Mouse (Mus musculus) skeletal muscle tissue, adult 2 months (tissue): ENCODE results near the gene Gm20388.

Experiments
- DNase-seq: peaks from one replicate; pipeline ENCODE4 v3.0.0-alpha.2; 2012; ENCODE audit warnings: low read depth, low spot score

The Gm20388 gene

DNA sequence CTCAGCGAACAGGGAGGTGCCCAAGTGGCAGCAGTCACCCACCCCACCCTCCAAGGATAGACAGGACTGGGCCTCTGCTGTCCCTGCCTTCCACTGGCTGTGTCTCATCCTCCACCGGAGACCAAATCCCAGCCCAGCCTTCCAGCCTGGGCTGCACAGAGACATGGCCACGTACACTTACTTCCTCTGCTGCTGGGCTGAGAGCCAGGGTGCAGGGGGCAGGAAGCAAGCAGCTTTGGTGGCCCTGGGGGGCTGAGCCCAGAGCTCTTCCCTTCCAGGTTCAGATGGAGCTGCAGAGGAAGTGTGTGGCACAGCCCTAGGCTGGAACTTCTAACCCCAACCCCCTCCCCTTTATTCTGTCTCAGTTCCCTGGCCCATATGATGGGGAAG is 2420.5 kb downstream of the Gm20388 start:
- DNase-seq = no peak

DNA sequence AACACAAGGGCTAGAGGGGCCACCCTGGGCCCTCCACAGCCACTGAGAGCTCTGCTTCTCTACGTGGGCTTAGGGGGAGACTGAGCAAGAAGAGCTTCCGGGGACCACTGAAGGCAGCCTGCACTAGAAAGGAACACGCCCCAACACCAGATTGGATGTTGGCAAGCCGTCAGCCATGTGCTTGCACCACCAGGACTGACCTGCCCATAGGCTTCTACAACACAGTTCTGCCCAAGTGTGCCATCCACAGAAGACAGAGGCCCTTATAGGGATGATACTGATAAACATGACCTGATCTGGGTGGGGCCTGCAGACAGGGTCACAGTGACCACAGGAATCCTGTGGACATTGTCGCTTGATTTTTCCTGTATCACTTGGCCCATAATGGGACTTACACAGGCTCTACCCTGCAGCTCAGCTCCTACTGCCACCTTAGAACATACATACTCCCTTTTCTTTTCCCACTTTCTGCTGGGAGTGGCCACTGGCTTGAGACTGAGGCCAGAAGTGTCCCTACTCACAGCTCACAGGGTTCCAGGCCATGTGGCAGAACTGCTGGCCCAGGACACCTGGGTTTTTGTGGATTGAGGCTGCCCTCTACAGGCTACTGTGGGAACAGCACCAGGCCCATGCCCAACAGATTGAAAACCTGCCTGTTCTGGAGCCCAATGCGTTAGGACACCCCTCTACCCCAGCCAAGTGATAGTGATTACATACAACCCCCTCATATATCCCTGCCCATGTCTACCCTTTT is 2422.3 kb downstream of the Gm20388 start:
- peak; percentile 70 for DNase-seq

DNA sequence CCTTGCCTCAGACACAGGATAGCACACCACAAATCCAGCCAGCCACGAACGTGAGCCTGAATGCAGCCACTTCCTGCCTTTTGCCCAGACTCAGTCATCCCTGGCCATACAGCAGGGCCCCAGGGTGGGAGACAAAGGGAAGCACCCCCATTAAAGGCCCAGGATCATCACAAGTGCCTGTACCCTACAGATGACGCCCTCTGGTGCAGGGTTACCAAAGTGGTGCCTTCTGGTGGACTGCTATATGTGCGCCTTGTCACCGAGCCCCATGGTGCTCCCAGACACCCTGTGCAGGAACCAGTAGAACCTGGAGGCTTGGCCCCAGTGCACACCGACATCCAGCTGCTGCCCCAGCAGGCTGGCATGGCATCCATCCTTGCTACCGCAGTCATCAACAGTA is 2422.9 kb downstream of the Gm20388 start:
- DNase-seq = no peak

DNA sequence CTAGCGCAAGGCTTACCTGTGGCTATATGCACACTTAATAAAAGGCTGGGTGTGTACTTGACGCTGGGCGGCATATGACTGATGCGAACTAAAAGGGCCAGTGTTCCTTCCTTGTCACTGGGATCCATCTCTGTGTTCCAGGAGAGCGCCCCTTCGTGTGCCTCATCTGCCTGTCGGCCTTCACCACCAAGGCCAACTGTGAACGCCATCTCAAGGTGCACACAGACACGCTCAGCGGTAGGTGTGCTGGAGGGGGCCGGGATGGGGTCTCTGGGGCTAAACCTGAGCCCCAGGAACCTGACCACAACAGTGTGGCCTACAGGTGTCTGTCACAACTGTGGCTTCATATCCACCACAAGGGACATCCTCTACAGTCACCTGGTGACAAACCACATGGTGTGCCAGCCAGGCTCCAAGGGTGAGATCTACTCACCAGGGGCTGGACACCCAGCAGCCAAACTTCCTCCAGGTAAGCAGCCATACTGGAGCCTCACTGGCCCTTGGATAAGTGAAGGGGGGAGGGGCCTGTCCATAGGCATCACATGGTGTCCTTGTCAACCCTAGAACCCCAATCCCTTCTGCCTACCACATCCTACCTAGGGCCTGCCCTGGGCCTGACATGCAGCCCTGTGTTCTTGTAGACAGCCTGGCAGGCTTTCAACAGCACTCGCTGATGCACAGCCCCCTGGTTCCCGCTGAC is 2424.3 kb downstream of the Gm20388 start:
- DNase-seq = no peak

DNA sequence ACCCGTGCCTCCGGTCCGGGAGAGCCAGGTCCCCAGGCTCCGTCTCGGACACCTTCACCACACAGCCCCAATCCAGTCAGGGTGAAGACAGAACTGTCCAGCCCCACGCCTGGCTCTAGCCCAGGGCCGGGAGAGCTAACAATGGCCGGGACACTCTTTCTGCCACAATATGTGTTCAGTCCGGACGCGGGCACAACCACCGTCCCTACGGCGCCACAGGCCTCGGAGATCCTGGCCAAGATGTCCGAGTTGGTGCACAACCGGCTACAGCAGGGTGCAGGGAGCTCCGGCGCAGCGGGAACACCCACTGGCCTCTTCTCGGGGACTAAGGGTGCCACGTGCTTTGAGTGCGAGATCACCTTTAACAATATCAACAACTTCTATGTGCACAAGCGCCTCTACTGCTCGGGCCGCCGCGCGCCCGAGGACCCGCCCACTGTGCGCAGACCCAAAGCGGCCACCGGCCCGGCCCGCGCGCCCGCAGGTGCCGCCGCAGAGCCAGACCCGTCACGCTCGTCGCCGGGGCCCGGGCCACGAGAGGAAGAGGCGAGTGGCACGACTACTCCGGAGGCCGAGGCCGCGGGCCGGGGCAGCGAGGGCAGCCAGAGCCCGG is 2425.1 kb downstream of the Gm20388 start:
- no peak for DNase-seq

DNA sequence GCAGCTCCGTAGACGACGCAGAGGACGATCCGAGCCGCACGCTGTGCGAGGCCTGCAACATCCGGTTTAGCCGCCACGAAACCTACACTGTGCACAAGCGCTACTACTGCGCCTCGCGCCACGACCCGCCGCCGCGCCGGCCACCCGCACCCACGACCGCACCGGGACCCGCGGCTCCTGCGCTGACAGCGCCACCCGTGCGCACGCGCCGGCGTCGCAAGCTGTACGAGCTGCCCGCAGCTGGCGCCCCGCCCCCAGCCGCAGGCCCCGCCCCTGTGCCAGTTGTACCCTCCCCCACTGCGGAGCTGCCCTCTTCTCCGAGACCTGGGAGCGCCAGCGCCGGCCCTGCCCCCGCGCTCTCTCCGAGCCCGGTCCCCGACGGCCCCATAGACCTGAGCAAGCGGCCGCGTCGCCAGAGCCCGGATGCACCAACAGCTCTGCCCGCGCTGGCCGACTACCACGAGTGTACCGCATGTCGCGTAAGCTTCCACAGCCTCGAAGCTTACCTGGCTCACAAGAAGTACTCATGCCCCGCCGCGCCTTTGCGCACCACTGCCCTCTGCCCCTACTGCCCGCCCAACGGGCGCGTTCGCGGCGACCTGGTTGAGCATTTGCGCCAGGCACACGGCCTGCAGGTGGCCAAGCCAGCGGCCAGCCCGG is 2425.7 kb downstream of the Gm20388 start:
- no peak for DNase-seq

DNA sequence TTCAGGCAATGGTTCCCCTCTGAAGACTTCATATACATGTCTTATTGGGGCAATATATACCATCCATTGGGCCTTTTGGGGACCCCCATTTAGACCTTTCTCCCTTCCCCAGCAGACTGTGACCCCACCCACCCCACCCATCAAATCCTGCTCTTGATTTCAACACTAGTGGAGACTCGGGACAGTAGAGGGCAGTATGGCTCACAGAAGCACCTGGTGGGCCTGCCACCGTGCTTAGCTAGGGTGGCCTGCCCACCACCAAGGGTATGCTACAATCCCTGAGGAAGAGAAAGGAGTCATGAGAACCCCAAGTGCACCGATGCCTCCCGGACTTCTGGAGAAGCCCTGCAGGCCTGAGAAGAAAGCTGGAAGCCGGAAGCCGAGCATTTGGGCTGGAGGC is 2428.2 kb downstream of the Gm20388 start:
- DNase-seq = no peak

DNA sequence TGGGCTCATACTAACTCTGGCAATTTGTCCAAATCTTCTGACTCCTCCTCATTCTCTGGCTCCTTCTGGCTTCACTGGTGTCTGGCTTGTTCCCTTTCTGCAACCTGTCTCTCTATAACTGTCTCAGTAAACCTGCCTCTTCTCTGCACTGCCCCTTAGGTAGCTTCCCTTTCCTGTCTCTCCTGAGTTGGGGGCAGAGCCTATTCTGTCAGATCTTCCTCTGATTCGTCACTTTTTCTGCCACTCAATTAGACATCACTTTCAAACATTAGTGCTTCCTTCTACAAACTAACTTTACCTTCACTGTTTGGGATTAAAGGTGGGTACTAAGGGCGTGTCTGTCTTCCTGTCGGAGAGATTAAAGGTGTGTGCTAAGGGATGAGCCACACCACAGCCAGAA is 2430.1 kb downstream of the Gm20388 start:
- no peak for DNase-seq

DNA sequence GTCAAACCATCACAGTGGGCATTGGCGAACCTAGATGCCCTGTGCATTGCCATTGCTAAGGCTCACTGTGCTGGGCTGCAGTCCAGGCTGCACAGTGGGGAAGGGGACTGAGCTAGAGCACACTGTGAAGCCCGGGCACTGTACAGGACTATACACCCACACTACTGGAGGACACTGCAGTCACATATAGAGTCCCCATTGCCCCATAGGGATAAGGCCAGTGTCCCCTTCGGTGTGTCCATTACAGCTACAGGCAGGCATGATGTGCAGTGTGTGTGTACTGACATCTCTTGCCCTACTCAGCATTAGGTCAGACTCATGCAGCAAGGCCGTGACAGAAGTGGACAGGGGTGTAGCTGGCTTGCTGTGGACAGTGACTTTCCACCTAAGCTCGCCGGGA is 2431.1 kb downstream of the Gm20388 start:
- no peak for DNase-seq

DNA sequence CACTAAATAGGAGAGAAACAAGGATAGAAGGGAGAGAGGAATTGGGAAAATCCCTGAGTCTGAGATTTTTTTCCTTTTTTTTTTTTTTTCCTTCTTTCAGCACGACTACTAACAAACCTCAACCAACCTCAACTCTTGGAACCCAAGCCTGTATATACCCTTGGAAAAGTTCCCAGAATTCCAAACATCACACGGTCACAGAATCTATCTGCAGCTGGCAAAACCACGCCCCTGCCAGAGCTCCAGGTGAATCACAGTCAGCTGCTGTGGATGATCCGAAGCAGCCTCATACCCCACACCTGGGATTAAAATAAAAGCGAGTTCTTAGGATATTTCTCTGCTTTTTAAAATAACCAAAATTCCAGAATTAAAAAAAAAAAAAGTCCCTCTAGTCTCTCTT is 2431.7 kb downstream of the Gm20388 start:
- no peak for DNase-seq

DNA sequence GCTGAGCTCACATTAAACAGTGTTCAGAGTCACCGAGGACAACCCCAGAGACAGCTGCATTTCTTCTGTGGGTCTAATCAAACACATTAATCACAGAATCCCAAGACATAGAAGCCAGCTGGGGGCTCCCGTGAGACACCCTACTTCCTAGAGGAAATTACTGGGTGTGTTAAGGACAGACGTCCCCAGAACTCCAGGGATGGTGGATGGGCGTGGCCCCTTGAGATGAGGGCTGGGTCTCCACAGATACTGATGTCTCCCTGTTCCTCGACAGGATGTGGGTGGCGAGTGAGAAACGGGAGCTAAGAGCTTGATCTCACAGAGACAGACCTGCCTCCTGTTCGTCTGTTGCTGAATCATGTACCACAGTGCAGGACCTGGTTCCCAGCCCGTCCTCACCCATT is 2432.2 kb downstream of the Gm20388 start:
- no peak for DNase-seq

DNA sequence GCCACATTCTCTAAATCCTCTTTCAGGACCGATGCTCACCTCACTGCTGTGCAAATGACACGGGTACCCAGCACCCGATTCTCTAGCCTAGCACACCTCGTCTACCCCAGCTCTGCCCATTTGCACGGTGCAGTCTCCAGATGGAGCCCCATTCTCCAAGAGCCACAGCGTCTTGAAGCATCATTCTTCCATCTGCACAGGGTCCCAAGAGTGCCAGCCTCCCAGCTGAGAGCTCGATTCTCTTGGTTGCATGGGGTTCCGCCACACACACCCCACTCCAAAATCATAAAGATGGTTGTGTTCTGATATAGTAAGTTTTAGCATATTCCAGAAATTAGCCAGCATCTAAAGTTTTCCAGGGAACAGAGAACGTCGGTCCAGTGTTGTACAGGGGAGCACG is 2432.7 kb downstream of the Gm20388 start:
- no peak for DNase-seq

DNA sequence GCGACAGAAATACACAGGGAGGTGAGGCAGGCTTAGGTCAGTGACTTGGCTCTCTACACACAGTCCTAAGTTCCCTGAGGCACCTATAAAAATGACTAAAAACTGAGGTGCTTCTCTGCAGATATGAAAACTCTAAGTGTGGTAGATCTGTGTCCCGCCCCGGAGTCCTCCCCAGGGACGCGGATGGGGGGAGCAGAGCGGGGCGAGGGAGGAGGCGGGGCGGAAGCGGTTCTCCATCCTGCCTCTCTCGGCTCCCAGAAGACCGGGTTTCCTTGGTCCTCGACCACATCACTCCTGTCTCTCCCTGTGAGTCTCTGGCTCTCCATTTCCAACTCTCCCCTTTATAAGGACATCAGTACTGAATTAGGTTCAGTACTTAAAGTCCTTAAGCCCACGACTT is 2433.1 kb downstream of the Gm20388 start:
- DNase-seq = no peak

DNA sequence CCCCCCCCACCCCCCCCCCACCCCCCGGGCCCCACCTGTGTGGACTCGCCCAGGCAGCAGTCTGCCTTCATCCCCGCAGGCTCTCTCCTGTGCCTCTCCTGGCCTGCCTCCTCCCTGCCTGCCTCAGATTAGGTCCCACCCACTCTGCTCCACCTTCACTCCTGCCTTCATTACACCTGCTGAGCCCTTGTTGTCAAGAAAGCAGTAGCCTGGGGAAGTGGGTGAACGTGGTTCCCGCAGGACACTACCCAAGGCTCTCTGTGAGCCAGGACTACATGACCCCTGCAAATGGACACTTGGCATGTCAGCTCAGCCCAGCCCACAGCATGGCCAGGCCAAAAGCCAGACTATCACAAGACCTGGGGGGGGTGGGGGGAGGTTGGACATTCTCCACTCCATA is 2433.6 kb downstream of the Gm20388 start:
- DNase-seq = no peak

DNA sequence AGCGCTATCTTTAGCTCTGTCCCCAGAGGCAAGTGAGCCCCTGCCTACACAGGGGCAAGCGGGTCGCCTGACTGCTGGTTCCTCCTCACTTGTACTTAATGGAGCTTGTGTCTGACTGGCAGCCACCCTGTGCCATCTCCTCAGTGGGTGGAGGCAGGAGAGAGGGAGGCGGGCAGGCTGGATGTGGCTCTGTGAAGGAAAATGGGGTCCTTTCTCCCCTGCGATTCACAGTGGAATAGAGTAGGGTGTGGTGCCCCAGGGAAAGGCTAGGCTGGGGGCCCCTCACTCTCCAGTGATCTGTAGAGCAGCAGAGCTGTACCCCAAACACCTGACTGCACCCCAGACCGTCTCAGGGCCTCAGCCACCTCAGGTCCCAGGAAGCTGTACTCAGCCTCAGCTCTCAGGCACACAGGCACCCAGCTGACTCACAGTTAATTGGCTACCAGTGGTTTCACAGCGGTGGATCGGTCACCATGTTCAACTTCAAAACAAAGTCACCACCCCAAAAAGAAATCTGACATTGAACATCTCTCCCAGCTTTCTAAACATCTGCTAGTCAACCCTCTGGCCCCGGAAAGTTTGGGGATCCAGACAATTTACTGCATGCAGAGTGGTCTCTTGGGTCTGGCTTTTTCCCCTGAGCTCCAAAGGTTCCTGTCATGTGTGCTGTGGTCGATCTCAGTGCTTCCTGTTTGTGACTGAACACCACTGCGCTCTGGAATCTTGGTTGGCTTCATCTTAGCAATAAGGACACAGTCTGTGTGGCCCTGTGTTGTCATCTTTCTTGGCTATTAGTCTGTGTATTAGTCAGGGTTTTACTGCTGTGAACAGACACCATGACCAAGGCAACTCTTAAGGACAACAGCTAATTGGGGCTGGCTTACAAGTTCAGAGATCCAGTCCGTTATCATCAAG is 2434.8 kb downstream of the Gm20388 start:
- DNase-seq = no peak

DNA sequence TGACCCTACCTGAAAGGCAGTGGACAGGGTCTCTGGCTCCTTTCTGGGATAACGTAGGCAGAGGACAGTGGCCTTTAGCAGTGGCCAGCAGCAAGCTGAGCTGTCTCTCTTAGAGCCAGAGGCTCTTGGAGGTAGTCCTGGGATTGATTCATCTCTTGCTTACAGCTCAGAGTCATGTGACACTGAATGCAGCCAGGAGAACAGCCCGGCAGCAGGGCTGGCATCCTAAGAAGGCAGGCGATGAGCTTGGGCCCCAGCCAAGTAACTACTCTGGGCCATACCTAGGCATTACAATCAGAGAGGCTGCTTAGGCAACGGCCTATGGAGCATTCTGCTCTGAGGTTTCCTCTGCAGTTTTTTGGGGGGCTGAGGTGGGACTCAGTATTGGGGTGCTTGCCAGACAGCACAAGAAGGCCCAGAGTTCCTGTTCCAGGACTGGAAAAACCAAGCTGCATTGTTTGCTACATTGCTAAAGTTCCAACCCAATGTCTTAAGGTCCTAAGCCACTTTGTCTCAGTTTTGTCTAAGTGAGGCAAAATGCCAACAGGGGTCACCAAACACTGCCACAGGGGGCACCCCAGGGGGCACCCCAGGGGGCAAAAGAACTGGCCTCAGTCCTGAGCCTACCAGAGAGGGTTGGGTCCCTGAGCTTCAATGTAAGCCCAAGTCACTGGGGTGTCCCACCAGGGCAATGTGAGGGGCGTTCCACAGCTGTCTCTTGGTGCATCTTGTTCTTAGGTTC is 2437.3 kb downstream of the Gm20388 start:
- DNase-seq = peak; percentile 75

DNA sequence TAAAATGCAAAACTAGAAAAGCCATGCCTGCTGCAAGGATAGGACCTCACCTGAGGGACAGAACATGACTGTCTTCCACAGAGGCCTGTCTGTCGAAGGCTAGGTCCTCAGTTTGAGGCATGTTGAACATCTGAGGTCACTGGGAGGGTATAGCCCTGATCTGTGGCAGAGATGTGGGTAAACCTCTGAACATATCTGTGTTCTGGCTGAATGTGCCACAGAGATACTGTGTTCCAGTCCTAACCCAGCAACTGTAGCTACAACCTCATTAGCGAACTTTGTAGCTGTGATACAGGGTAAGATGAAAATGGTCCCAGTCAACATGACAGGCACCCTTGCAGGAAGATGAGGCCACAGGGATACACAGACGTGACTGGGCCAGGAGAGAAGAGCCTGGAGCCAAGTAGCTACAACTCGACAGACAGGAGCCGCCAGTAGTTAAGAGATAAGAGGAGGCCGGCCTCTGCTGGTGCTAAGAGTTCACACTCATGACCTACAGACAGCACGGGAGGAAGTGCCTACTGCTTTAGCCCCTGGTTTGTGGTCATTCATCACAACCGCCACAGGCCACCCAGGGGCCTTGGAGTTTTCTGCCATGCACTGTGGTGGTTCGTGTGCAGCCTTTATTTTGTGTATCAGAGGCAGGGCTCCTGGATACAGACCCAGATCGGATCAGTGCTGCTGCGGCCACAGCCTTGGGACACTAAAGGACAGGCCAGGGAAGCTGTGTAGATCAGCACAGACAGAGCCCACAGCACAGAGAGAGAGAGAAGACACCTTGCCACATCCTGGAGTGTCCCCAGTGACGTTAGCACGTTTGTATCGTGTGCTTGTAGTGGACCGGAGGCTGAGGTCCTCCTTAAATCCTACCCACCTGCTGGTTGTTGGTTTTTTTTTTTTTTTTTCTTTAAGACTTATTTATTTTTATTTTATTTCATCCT is 2439.0 kb downstream of the Gm20388 start:
- DNase-seq = no peak

DNA sequence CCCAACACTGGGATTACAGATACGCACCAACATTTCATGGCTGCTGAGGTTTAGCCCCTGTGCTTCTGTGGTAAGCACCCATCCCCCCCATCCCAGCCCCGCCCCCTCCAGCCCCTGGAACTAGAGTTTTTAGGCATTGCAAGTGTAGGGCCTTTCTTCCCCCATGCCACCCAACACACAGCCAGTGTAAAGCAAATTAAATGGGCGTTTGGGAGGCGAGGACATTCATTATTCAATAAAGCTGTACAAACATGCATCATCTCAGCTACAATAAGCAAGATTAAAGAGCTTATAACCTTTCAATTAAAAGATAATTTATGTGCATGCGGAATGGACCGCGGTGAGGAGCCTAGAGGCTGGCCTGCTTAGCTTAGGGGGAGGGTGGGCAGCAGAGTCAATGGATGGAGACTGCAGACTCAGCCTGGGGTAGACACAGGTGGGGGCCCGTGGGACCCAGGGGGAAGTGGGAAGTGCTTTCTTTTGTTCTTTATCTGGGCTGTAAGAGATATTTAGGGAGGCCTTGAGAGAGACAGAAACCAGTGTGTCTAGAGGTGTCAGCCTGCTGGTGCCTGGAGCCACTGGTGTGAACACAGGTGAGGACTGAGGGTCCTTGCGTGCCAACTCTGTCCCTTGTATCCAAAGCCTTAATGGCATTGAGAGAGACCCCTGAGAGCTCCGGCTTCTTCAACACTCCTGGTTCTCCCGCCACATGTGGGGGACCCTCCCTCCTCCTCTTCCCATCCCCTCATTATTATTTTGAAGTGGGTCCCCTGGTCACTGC is 2439.9 kb downstream of the Gm20388 start:
- DNase-seq = no peak

DNA sequence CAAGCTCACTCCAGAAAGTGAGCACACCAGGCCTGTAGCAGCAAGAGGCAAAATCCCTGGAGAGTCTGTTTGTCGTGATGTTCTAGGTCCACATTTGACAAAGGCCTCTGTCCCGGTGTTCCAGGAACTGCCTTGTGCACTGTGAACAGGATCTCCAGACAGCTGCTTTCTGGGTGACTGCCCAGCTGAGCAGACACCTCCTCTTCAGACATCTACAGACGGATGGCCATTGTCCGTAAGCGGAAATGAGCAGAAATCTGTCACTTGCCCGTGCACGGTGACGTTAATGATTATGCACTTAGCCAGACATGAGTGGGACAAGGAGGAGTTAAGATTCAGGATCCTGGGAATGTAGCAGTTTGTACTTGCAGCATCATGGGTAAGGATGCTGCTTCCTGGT is 2443.5 kb downstream of the Gm20388 start:
- DNase-seq = no peak
